Mouse (Mus musculus): Measurements from ENCODE around the gene Gm11237.
"Not testable (repeated sequence)": the region's sequence is repeated elsewhere in the genome, so short reads cannot be mapped to it uniquely, and the experiment has no call there.

Gm11237 gene

GRCm38 (mm10) chr4:73622684-73623083, at the start of gene Gm11237:
TSS of gene Gm11237 (plus strand) at chr4:73622984.
- DNase-seq (ENCODE audit: low spot score in 2 of 2), result not testable (repeated sequence)

GRCm38 (mm10) chr4:73599248-73599647, 23.5 kb upstream of the Gm11237 start:
- DNase-seq (ENCODE audit: low spot score in 2 of 2), result peak in 1 of 2 experiments; percentile 5

DNA sequence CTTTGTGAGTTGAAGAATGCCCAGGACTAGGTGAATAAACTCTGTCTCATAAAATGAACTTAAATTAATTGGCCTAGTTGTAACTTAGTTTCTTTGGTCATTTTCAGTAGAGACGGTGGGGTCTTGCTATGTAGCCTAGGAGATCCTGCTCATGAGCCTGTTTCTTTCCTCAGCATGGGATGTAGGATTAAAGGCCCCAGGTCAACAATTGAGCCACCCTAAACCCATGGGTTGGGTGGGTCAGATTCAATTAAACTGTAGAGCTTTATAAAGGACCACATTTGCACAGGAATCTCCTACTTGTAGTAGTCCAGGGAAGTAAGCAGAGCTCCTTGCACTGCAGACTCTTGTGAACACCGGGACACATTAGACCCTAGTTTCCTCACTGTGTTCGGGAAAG, 15.2 kb upstream of the Gm11237 start, which contains the start of gene Gm11238:
TSS of gene Gm11238 (plus strand) at position 301 of the 400 bp plus-strand sequence.
- not testable (repeated sequence) for DNase-seq (ENCODE audit: low spot score in 2 of 2)

DNA sequence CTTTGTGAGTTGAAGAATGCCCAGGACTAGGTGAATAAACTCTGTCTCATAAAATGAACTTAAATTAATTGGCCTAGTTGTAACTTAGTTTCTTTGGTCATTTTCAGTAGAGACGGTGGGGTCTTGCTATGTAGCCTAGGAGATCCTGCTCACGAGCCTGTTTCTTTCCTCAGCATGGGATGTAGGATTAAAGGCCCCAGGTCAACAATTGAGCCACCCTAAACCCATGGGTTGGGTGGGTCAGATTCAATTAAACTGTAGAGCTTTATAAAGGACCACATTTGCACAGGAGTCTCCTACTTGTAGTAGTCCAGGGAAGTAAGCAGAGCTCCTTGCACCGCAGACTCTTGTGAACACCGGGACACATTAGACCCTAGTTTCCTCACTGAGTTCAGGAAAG, 15.0 kb downstream of the Gm11237 start, which contains the start of gene Gm11236:
TSS of gene Gm11236 (plus strand) at position 301 of the 400 bp plus-strand sequence.
- not testable (repeated sequence) for DNase-seq (ENCODE audit: low spot score in 2 of 2)

DNA sequence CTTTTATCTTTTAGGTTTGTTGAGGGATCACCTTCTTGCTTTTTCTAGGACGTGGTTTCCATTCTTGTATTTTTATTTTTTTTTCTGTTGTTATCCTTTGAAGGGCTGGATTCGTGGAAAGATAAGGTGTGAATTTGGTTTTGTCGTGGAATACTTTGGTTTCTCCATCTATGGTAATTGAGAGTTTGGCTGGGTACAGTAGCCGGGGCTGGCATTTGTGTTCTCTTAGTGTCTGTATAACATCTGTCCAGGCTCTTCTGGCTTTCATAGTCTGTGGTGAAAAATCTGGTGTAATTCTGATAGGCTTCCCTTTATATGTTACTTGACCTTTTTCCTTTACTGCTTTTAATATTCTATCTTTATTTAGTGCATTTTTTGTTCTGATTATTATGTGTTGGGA, 39.1 kb downstream of the Gm11237 start:
- not testable (repeated sequence) for DNase-seq (ENCODE audit: low spot score in 2 of 2)

DNA sequence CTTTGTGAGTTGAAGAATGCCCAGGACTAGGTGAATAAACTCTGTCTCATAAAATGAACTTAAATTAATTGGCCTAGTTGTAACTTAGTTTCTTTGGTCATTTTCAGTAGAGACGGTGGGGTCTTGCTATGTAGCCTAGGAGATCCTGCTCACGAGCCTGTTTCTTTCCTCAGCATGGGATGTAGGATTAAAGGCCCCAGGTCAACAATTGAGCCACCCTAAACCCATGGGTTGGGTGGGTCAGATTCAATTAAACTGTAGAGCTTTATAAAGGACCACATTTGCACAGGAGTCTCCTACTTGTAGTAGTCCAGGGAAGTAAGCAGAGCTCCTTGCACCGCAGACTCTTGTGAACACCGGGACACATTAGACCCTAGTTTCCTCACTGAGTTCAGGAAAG, 45.3 kb downstream of the Gm11237 start, which contains the start of gene Gm11239:
TSS of gene Gm11239 (plus strand) at position 301 of the 400 bp plus-strand sequence.
- DNase-seq (ENCODE audit: low spot score in 2 of 2), result not testable (repeated sequence)

All from frontal cortex, postnatal 14 days (tissue).